Mouse (Mus musculus) kidney, adult 9 months (tissue): Measurements from ENCODE around the gene Dnajc15.
"Not testable (repeated sequence)": the region's sequence is repeated elsewhere in the genome, so short reads cannot be mapped to it uniquely, and the experiment has no call there.

Source experiments
- DNase-seq: peaks from one replicate; pipeline ENCODE4 v3.0.0; 2022

Dnajc15 gene

DNA sequence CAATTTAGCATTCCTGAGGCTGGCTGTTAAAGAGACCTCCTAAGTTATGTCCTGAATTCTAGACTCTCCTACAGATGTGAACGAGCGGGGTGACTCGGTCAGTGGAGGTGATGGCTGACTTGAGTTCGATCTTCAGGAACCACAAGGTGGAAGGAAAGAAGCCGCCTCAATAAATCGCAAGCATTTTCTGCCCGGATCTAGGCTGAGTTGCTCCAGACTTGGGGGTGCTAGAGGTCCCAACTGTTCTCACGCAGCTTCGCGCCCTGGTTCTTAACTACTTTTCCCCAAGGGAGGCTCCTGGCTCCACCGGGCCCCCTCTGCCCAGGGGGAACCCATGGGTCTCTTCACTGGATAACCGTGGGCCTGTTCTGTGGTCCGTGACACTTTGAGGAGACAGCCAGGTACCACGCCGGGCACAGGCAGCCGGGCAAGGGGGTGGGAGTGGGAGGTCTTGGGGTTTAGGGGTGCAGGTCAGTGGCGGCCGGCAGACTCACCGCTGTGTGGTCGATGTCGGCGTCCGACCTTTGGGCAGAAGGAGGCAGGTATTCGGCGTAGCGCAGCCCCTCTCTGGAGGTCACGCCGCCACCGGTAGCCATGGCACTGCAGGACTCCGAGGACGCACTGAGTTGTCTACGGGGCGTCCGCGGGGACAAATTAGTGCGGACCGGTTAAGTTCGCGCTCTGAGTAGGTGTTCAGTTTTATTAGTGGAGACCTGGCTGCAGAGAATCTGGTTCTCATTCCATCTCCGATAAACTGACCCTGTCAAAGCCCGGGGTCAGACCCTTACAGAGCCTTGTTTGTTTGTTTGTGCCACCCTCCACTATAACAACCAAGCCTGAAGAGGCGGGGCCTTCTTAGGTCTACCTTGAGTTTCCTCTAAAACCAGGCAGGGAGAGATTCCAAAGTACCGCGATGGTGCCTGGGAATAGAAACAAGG lies at the start of gene Dnajc15:
Gene Dnajc15, minus strand, starts transcription at position 822 of the 938 bp plus-strand sequence.
- peak; percentile 91 for DNase-seq

- no peak for DNase-seq
These were observed 48.3 kb upstream of the Dnajc15 start for GRCm38 (mm10) chr14:77923076-77923865.

GRCm38 (mm10) chr14:77921641-77922040 lies 46.7 kb upstream of the Dnajc15 start:
- no peak for DNase-seq

- DNase-seq, result no peak
These were observed 40.9 kb upstream of the Dnajc15 start for GRCm38 (mm10) chr14:77915776-77916175.

DNA sequence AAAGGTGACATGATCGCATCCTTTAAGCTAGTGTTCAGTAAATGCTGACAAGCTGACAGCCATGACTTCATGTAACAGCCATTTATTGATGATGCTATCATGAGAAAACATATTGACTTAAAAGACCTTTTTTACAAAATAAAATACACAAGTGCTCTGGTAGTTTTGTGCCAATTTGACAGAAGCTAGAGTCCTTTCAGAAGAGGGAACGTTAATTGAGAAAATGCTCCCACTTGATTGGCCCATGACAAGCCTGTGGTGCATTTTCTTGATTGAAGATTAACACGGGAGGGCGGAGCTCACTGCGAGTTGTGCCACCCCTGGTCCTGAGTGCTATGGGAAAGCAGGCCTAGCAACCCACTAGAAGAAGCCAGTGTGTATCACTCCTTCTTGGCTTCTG lies 31.7 kb upstream of the Dnajc15 start:
- no peak for DNase-seq

DNA sequence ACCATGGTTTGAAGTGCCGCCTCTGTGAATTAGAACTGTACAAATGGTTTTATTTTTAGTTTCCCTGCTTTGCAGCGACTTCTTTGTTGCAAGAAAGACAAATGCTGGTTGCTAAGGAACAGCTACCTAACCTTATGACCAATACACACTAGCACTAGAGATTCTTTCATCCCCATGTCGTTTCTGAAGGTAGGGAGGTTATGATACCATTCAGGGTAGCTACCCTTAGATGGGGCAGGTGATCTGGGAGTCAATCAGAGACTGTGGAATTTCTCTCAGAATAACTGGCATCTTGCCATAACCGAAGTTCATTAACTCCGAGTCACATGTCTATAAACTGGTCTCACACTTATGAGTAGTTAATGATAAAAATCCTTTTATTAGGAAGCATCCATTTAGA lies 30.5 kb upstream of the Dnajc15 start:
- DNase-seq, result no peak

- peak; percentile 22 for DNase-seq
These were observed 29.3 kb upstream of the Dnajc15 start, which contains the start of gene Epsti1 for GRCm38 (mm10) chr14:77904171-77904762. TSS of gene Epsti1 (plus strand) at chr14:77904239.

DNA sequence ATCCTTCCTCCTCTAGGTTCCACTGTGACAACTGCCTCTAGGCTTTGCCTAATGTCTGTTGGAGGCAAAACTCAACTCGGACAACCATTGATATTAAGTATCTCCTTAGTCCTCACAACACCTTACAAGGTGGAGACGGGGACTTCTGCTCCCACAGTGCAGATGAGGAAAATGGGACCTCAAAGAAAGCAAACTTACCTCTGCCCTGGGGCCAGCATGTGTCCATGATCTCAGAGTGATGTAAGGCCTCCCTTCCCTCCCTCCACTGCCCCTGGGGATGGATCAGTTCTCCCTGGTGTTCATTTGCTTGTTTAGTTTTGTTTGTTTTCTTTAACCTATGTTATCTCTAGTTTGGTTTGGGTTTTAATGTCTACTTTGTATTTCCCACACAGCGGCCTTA lies 27.6 kb upstream of the Dnajc15 start:
- no peak for DNase-seq

GRCm38 (mm10) chr14:77895951-77896350 lies 21.0 kb upstream of the Dnajc15 start:
- DNase-seq, result no peak

GRCm38 (mm10) chr14:77889911-77890310 lies 15.0 kb upstream of the Dnajc15 start:
- no peak for DNase-seq

DNA sequence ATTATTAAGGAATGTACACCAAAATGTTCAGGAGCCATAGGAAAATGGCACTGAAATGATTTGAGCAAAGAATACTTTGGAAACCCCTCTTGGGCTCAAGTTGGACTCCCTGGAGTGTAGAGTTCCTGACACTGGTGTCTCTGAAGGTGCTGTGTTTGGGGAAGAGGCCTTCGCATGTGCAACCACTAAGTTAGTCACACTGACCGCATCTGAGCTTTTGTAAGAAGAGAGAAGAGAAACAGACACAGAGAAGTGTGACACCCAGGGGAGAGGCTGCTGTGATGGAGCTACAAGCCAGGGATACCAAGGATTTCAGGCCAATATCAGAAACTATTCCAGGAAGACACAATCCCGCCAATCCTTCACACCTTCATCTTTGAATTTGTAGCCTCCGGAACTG lies 12.0 kb upstream of the Dnajc15 start:
- DNase-seq, result no peak

DNA sequence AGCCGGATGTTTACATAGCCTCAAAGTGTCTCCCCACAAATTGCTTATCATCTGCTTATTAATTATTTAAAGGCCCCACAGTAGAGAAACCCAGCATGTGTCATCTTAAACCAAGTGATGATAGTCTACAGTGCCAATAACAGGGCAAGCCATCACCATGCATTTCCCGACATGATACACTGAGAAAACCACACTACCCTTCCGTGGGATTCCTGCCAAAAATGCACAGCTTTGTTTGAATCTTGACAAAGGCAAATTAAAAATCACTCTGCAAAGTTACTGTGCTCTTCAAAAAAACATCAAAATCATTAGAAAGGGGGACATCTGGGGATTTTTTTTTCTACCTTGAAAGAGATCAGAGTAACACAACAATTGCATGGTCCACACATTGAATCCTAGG lies 11.5 kb upstream of the Dnajc15 start:
- no peak for DNase-seq

DNA sequence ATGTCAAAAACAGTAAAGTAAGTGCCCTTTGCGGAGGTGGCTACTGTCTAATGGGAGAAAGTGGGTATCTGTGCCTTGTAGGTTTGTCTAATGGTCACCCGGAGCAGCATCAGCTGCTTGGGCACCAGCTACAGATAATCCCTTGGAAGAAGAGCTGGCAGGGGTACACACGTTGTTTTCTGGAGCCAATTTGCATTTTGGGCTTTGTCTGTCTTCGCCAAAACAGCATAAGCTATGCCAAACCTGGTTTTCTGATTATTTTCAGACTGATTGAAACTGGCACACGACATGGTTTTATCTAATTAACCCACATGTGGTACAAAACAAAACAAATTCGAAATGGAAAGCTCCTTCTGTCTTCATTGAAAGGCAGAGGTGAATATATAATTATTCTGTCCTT lies 7.7 kb upstream of the Dnajc15 start:
- DNase-seq, result no peak

DNA sequence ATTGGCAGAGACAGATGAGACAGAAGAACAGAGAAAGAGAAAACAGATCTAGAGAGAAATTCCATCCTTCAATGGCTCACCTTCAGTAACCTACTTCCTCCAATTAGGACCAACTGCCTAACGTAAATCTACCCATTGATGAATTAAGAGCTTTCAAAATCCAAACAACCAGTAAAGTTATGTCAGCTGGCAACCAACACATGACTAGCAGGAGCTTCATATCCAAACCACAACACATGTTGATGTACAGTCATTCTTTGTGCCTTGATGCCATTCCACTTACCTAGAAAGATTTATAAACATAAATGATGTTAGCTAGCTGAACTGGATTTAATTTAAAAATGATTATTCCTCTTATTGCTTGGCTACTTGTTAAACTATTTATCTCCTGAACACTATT lies 7.1 kb upstream of the Dnajc15 start:
- DNase-seq, result no peak

GRCm38 (mm10) chr14:77877876-77878275 lies 3.0 kb upstream of the Dnajc15 start:
- DNase-seq, result not testable (repeated sequence)

DNA sequence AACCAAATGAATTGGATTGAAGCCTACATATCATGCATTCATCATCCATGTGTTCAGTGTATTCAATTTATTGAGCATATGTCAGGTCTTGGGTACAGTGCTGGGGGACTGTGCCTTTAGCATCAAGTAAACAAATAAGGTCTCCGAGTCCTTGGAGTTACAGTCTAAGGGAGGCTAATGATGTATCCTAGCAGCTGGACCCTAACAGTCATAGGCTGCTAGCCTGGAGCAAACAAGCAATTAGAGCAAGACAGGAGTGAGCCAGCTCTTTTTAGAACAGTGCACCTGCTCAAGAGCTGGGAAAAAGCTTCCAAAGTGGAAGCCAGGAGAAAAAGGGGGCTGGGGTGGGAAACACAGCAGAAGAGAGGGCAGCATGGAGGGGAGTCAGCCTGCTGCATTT lies 1.3 kb upstream of the Dnajc15 start:
- no peak for DNase-seq

DNA sequence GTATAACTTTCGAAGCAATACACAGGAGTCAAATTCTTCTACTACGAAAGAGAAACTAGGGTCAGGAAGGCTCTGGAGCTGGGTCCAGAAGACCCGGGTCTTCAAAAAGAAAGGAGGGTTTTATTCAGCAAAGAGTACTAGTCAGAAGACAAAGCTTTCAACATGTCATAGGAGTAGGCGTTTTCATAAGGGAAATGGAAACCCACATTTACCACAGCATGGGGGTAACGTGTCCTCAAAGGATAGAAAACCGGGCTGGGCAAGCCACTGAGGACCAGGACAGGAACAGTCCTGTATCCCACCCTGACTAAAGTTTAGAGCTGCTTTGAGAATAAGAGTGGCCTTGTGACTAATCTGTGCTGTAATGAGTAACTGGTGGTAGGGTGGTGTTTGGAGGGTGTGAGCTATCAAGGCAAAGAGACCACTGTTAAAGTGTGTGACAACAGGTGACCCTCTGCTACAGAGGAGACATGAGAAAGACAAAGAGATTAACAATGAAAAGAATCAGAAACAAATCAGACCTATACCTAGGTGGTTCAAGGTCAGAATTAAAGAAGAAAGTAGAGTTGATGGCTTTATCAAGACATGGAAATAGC lies 3.4 kb downstream of the Dnajc15 start:
- DNase-seq, result no peak

GRCm38 (mm10) chr14:77870926-77871325 lies 4.0 kb downstream of the Dnajc15 start:
- no peak for DNase-seq

DNA sequence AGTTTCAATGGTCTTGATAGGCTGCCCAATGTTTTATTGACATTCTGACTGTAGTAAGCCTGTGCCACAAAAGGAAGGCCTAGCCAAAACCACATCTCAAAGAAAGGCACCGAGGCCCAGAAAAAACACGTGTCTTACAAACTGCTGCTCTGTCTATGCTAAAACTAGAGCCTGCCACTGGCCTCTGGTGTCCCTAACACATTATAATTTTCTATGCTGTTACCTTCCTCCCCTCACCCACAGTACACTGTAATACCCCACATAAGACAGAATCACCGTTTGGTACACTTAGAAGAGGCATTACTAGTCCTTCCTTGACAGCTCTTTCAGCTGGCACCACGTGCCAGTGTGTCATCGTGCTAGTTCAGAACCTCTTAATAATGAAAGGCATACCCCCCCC lies 7.3 kb downstream of the Dnajc15 start:
- DNase-seq, result no peak

DNA sequence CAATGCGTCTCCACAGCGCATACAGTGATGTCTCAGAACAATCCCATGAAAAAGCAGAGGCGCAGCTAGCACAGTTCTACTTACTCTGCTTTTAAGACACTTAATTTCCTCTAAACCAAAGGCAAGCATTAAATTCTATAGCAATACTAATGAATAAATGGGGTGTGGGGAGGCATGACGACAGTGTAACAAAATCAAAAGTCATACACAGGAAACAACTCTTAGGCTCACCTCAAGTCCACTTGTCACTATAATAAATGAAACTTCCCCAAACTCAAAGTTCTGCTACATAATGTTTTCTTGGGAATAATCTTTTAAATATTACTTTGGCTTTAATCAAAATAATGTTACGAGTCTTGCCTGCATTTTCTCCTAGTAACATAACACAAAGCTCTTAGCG lies 10.4 kb downstream of the Dnajc15 start:
- no peak for DNase-seq

GRCm38 (mm10) chr14:77864051-77864450 lies 10.9 kb downstream of the Dnajc15 start:
- DNase-seq, result no peak

- no peak for DNase-seq
These were observed 13.9 kb downstream of the Dnajc15 start for GRCm38 (mm10) chr14:77860841-77861560.
